Mouse (Mus musculus): ENCODE results near the gene Cd27. TPM values are rescaled to one million over a fixed set of nuclear protein-coding genes. Genes with fewer than 3 reads are reported as not detected.

Cd27 gene
- polyA plus RNA-seq, 2 experiments: 0.47 to 0.68 TPM

DNA sequence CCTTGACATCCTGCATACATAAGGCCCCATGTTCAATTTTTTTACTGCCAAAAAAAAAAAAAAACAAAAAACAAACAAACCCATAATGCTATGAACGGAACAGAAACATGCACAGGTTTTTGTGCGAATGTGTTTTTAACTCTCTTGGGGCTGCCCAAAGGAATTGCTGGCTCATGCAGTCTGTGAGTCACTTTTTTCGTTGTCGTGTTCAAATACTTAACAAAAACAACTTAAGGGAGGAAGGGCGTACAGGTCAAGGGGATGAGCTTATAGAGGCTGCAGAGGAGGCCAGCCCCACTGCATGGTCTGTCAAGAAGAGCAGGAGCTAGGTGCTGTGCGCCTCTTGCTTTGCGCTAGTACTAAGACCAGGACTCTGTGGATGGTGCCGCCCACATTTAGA lies 15.9 kb upstream of the Cd27 start:
- no peak for TF ChIP-seq CTCF (IDR thresholded peaks at IDR 0.05; ENCODE audit: low read depth)
- TF ChIP-seq EP300 (IDR thresholded peaks at IDR 0.05; ENCODE audit: low read depth): no peak
- H3K27ac ChIP-seq: no peak overlapping the region
- DNase-seq (ENCODE audit: low read depth in 3 of 3, low spot score in 3 of 3): no peak
- H3K4me3 ChIP-seq (ENCODE audit: insufficient read depth in 1 of 2, low read depth in 2 of 2, low read length in 2 of 2): no peak overlapping the region
- WGBS (ENCODE audit: insufficient replicate concordance): 77% methylated on average over 8 of the region's 8 CpGs
- H3K27me3 ChIP-seq (ENCODE audit: control insufficient read depth, insufficient read depth, low read length): no peaks in the 10 kb centered on the region
- H3K9me3 ChIP-seq (ENCODE audit: control insufficient read depth, low read length): no peaks in the 10 kb centered on the region
- H3K36me3 ChIP-seq (replicated peaks; ENCODE audit: control insufficient read depth, insufficient read depth, low read depth): no peaks in the 10 kb centered on the region
- no peak overlapping the region for H3K9ac ChIP-seq (replicated peaks)
- no peak overlapping the region for H3K4me2 ChIP-seq (ENCODE audit: low read depth)
- no peak for ATAC-seq (ENCODE audit: insufficient read depth)
- H3K4me1 ChIP-seq (replicated peaks; ENCODE audit: control insufficient read depth in 2 of 2, insufficient read depth in 2 of 2, low read length in 1 of 2): no peaks in the 10 kb centered on the region; a peak in 1 of 4 replicates

DNA sequence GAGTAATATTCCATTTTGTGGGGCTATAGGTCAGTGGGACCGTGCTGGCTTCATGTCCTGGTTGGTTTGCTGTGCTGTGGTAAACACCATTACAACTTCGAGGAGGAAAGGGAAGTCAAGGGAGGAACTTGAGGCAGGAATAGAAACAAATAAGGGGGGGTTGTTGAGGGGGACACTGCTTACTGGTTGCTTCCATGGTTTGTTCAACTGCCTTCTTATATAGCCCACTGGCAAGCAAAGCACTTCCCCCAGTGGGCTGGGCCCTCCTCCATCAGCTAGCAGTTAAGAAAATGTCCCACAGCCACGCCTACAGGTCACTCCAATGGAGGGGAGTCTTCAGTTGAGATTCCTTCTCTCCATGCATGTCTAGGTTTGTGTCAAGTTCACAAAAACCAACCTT lies 15.5 kb upstream of the Cd27 start:
- no peak for DNase-seq (ENCODE audit: low read depth in 3 of 3, low spot score in 3 of 3)
- 40% methylated on average over 3 of the region's 3 CpGs for WGBS (ENCODE audit: insufficient replicate concordance)
- Histone ChIP-seq H3K4me3 (ENCODE audit: insufficient read depth in 1 of 2, low read depth in 2 of 2, low read length in 2 of 2) (no peak overlapping the region), H3K4me1 (replicated peaks; ENCODE audit: control insufficient read depth in 2 of 2, insufficient read depth in 2 of 2, low read length in 1 of 2) (no peaks in the 10 kb centered on the region; a peak in 1 of 4 replicates), H3K27ac (no peak overlapping the region), H3K9me3 (ENCODE audit: control insufficient read depth, low read length) (no peaks in the 10 kb centered on the region), H3K27me3 (ENCODE audit: control insufficient read depth, insufficient read depth, low read length) (no peaks in the 10 kb centered on the region), H3K36me3 (replicated peaks; ENCODE audit: control insufficient read depth, insufficient read depth, low read depth) (no peaks in the 10 kb centered on the region), H3K9ac (replicated peaks) (no peak overlapping the region), H3K4me2 (ENCODE audit: low read depth) (no peak overlapping the region)
- TF ChIP-seq EP300 (IDR thresholded peaks at IDR 0.05; ENCODE audit: low read depth): no peak
- no peak for TF ChIP-seq CTCF (IDR thresholded peaks at IDR 0.05; ENCODE audit: low read depth)
- no peak for ATAC-seq (ENCODE audit: insufficient read depth)

DNA sequence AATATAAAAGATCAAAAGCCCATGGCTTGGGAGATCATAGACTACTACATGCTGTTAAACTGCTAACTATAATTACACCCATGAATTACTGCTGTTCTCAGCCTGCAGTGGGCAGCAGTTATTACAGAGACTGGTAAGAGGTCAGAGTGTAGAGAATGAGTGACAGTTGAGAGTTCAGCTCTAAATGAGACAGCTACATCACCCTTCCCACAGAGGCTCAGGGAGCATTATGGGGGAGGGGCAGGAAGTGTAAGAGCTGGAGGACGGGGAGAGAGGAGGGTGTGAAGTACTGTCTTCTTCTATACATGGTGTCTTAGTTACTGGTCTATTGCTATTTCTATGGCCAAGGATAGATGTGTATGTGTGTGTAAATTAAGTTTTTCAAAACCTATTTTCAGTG lies 7.7 kb upstream of the Cd27 start:
- H3K27me3 ChIP-seq (ENCODE audit: control insufficient read depth, insufficient read depth, low read length): no peaks in the 10 kb centered on the region
- H3K9me3 ChIP-seq (ENCODE audit: control insufficient read depth, low read length): no peaks in the 10 kb centered on the region
- TF ChIP-seq EP300 (IDR thresholded peaks at IDR 0.05; ENCODE audit: low read depth): no peak
- no peak for TF ChIP-seq CTCF (IDR thresholded peaks at IDR 0.05; ENCODE audit: low read depth)
- ATAC-seq (ENCODE audit: insufficient read depth) (no peak), DNase-seq (ENCODE audit: low read depth in 3 of 3, low spot score in 3 of 3) (no peak)
- H3K27ac ChIP-seq: no peak overlapping the region
- 19% methylated on average over 1 of the region's 1 CpGs for WGBS (ENCODE audit: insufficient replicate concordance)
- H3K4me3 ChIP-seq (ENCODE audit: insufficient read depth in 1 of 2, low read depth in 2 of 2, low read length in 2 of 2): no peak overlapping the region
- H3K4me2 ChIP-seq (ENCODE audit: low read depth): no peak overlapping the region
- no peaks in the 10 kb centered on the region for H3K36me3 ChIP-seq (replicated peaks; ENCODE audit: control insufficient read depth, insufficient read depth, low read depth)
- H3K9ac ChIP-seq (replicated peaks): no peak overlapping the region
- H3K4me1 ChIP-seq (replicated peaks; ENCODE audit: control insufficient read depth in 2 of 2, insufficient read depth in 2 of 2, low read length in 1 of 2): no peaks in the 10 kb centered on the region

DNA sequence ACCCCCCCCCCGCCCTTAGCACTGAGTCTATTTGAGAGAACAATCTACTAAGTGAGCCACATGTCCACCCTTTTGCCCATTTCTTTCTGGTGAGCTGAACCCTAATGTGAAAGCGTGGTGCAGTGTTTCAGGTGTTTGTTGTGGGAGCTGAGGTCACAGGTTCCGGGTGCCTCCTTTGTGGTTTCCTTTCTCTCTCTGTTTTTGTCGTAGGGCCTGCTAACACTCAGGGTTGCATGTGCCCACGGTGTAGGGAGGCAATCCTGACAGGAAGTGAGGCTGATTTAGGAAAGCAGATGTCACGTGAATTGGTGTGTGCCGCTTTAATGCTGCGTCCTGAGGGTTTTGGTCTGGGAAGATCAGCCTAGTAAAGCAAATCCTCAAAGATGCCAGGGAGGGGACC lies 4.8 kb upstream of the Cd27 start:
- Histone ChIP-seq H3K9me3 (ENCODE audit: control insufficient read depth, low read length) (no peaks in the 10 kb centered on the region), H3K4me2 (ENCODE audit: low read depth) (no peak overlapping the region), H3K27ac (no peak overlapping the region), H3K4me3 (ENCODE audit: insufficient read depth in 1 of 2, low read depth in 2 of 2, low read length in 2 of 2) (no peak overlapping the region), H3K9ac (replicated peaks) (no peak overlapping the region), H3K36me3 (replicated peaks; ENCODE audit: control insufficient read depth, insufficient read depth, low read depth) (no peaks in the 10 kb centered on the region), H3K27me3 (ENCODE audit: control insufficient read depth, insufficient read depth, low read length) (no peaks in the 10 kb centered on the region), H3K4me1 (replicated peaks; ENCODE audit: control insufficient read depth in 2 of 2, insufficient read depth in 2 of 2, low read length in 1 of 2) (peaks cover 0 to 4% of the 10 kb centered on the region in 2 experiments; a peak in 1 of 4 replicates)
- 34% methylated on average over 8 of the region's 8 CpGs for WGBS (ENCODE audit: insufficient replicate concordance)
- TF ChIP-seq CTCF (IDR thresholded peaks at IDR 0.05; ENCODE audit: low read depth) (no peak), EP300 (IDR thresholded peaks at IDR 0.05; ENCODE audit: low read depth) (no peak)
- ATAC-seq (ENCODE audit: insufficient read depth): no peak
- no peak for DNase-seq (ENCODE audit: low read depth in 3 of 3, low spot score in 3 of 3)

DNA sequence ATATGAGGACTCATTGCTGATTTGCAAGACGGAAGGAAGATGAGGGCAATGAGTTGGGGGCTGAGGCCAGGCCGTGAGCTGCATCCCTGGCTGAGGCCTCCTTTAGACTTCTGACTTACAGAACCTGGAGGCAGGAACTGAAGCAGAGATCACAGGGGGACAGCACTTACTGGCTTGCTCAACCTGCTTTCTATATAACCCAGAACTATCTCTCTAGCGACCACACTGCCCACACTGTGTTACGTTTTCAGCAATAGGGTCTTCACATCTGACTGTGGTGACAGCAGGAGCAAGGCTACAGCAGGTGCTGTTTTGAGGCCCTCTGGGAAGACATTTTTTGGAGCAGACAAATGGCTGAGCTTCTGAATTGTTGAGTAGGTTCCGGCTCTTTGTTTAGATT lies 3.8 kb upstream of the Cd27 start:
- 69% methylated on average over 5 of the region's 5 CpGs for WGBS (ENCODE audit: insufficient replicate concordance)
- DNase-seq (ENCODE audit: low read depth in 3 of 3, low spot score in 3 of 3): no peak

More for the DNA sequence above, 3.8 kb upstream of the Cd27 start:
- no peak for ATAC-seq (ENCODE audit: insufficient read depth)
- no peaks in the 10 kb centered on the region for H3K27me3 ChIP-seq (ENCODE audit: control insufficient read depth, insufficient read depth, low read length)
- TF ChIP-seq EP300 (IDR thresholded peaks at IDR 0.05; ENCODE audit: low read depth): no peak
- no peak for TF ChIP-seq CTCF (IDR thresholded peaks at IDR 0.05; ENCODE audit: low read depth)
- no peaks in the 10 kb centered on the region for H3K36me3 ChIP-seq (replicated peaks; ENCODE audit: control insufficient read depth, insufficient read depth, low read depth)
- H3K4me1 ChIP-seq (replicated peaks; ENCODE audit: control insufficient read depth in 2 of 2, insufficient read depth in 2 of 2, low read length in 1 of 2): peaks cover 0 to 4% of the 10 kb centered on the region in 2 experiments; a peak in 1 of 4 replicates
- H3K9me3 ChIP-seq (ENCODE audit: control insufficient read depth, low read length): no peaks in the 10 kb centered on the region
- no peak overlapping the region for H3K9ac ChIP-seq (replicated peaks)
- H3K4me2 ChIP-seq (ENCODE audit: low read depth): no peak overlapping the region
- no peak overlapping the region for H3K4me3 ChIP-seq (ENCODE audit: insufficient read depth in 1 of 2, low read depth in 2 of 2, low read length in 2 of 2)
- H3K27ac ChIP-seq: no peak overlapping the region

Data from liver, embryonic 14.5 days (tissue).